Mouse (Mus musculus): ENCODE measurements around the gene Crybg1.
"Not testable (repeated sequence)": the region's sequence is repeated elsewhere in the genome, so short reads cannot be mapped to it uniquely, and the experiment has no call there.

Gene Crybg1

DNA sequence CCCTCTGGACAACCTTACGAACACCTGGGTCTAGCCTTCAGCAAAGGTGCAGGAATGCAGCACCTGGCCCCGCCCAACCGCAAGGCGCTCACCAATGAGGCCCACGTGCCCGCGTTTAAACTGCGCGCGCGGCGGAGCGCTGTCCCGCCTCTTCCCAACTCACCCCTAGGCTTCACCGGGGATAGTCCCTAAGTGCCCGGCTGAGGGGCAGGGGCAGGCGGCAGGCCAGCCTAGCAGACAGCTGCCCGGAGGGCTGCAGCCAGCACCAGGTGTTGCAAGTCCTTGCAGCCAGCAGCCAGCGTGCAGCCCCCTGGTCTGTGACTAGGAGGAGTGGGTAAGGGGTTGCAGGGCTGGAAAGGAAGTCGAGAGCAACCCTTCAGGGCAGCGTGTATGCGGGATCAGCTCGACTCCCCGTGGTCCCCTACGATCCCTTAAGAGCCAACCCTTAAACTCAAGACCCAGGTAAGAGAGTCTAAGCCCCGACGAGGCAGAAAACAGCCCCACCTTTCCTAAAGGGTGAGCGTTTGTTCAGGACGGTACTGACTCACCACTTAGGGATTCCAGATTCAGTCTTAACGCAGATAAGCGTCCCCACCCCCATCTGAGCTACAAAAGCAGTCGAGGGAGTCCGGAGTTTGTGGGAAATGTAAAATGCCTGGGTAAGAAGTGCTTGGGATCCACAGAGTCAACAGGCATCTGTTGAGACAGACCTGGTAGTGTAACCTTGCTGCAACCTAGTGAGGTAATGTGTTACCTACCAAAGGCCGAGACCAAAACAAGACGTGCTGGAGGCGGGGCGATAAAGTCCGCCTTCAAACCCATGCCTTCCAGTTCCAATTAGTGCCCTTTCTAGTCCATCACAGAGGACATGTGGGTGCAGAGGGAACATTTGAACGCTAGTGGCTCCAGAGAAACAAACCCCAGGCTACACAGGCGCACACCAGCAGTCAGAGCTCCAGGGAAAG is 142.7 kb downstream of the Crybg1 start:
- DNase-seq (ENCODE audit: low spot score), result no peak

DNA sequence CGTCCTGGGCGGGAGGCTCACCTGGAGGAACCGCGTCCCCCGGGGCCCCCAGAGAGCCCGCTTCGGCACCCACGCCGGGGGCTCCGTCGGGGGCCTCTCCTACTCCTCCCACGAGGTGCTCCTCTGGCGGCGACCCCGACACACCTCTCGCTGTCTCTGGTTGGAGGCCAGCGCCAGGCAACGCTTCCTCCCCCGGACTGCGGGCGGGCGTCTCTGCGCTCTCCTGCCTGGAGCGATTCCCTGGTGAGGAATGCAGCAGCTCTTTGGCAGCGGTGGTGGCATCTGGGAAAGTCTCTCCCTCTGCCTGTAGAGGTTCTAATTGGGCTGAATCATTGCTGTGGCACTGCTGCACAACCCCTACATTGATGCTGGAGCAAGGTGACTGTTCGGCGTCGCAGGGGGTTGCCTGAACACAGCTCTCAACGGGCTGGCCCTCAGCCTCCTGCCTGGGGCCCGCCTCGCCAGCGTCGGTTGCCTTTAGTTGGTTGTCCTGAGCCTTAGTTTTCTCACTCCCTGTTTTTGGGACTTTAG is 144.4 kb downstream of the Crybg1 start:
- no peak for DNase-seq (ENCODE audit: low spot score)

GRCm38 (mm10) chr10:44003551-44004151 is 145.0 kb downstream of the Crybg1 start:
- no peak for DNase-seq (ENCODE audit: low spot score)

DNA sequence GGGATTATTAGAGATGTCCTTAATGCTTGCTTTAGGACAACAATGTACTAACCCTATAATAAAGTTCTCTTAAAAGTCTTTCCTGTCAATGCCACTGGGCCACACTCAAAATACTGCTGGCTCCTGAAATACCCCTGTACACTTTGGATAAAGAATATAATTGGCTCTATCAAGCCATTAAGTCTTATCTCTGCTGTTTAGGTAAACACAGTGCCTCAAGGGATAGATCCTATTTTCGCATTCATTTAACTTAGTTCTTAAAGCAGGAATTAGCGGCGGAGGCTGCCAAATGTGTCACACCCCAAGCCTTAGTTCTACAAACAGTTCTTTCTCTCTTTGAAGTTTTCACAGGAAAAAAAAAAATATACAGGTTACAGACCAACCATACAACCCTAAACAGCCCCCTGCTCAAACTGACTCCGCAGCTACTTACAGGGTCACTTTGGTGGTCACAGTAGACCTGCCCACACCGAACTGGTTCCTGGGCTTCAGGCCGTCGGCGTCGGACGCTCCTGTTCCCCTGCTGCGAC is 145.6 kb downstream of the Crybg1 start:
- no peak for DNase-seq (ENCODE audit: low spot score)

DNA sequence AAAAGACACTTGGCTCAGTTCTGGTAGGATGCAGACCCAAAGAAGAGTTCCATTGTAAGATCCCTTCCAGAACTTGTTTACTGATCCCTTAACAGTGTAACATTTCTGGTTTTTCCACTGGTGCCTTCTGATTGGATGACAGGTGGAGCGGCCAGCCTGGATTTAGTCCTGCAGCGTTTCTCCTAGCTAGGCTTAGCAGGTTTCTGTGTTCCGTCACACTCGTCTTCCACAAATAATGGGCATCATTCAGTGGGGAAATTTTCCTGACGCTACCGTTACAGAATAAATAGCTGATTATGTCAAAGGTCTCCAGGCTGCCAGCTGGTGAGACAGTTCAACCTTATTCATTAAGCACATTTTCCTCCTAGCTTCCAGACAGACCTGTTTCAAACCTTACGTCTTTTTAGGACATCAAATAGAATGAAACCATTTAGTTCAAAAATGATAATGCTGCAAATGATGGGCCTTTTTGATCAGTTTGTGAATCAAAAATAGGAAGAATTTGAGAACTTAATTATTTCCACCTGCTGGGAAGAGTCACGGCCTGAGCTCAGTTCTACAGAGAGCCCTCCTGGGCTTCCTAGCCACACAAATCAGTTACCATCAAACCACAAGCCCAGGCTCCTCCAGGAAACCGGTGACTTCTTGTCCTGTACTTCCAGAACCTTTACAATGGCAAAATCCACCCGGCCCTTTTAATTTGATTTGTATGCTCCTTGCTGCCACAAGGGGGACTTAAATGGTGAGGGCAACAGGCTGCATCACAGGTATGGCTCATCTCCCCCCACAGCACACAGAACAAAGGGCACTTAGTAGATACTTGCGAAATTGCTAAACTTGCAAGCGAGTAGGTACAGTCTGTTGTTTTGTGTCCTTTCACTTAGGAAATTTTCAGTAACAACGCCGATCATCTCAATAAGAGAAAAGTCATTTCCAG is 146.4 kb downstream of the Crybg1 start:
- DNase-seq (ENCODE audit: low spot score), result no peak

GRCm38 (mm10) chr10:44000156-44000865 is 148.3 kb downstream of the Crybg1 start:
- no peak for DNase-seq (ENCODE audit: low spot score)

DNA sequence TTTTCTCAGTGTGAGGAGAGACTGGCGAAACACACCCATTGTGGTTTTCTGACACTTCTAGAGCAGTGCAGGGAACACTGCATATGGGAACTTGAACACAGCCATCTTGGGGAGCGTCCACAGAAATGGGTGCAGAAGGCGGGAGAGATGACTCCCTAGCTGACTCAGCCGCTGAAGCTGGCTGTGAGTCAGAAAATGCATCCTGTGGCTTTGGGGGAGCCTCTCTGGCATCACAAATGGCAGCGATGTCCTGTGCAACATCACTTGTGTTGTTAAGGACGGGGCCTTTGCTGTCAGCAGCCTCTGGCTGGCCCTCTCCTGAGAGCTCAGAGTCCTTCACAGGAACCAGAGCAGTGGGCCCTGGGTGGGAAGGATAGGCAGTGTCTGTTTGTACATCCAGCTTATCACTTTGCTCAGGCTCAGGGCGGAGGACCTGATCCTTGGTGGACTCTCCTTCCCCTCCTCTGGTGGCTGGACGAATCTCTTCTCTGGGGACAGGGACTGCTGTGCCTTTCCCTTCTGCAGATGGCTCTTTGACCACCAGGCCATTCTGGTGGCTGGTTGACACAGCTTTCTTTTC is 150.1 kb downstream of the Crybg1 start:
- no peak for DNase-seq (ENCODE audit: low spot score)

DNA sequence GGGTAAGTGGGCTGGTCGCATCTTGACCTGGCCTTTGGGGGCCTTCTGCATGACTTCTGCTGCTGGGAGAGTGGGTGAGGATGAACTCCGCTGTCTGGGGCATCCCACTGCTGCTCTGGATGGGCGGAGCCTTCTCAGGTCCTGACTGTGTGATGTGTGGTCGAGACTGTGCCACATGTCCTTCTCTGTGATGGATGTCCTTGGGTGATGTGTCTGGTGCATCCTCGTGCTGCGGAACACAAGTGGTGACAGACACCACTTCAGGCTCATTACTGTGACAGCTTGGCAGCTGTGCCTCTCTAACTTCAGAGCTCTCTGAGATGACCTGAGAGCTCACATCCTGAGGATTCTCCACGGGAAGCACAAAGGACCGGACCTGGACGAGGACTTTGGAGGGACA is 150.6 kb downstream of the Crybg1 start:
- no peak for DNase-seq (ENCODE audit: low spot score)

DNA sequence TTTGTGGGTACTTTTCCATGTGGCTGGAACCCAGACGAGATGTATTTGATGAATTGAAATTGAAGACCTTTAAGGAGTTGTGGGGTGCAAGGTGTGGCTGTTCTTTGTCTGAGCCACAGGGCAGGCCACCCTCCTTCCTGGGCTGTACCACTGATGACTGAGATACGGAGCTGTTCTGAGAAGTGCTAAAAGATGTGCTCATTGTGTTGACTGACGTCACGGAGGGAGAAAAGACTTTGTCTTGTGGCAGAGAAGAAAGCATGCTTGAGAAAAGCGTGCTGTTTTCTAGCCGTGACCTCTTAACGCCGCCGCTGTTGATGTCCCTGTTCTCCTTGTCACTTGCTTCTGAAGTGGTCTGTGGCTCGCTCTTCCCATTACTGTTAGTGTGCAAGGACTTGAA is 151.4 kb downstream of the Crybg1 start:
- no peak for DNase-seq (ENCODE audit: low spot score)

GRCm38 (mm10) chr10:43995858-43996650 is 152.6 kb downstream of the Crybg1 start:
- no peak for DNase-seq (ENCODE audit: low spot score)

DNA sequence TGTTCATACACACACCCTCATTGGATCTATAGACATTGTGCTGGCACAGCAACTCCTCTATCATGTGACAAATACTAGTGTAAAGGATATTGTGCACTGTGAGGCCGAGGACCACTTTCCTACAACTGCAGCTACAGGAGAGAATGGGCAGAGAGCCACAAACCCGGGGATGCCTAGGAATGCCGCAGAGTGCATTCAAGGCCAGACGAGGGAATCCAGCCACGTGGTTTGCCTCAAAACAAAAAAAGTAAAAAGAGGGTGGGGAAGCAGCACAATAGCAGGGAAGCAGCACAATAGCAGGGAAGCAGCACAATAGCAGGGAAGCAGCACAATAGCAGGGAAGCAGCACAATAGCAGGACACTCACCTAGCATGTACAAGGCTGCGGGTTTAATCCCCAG is 155.5 kb downstream of the Crybg1 start:
- no peak for DNase-seq (ENCODE audit: low spot score)

DNA sequence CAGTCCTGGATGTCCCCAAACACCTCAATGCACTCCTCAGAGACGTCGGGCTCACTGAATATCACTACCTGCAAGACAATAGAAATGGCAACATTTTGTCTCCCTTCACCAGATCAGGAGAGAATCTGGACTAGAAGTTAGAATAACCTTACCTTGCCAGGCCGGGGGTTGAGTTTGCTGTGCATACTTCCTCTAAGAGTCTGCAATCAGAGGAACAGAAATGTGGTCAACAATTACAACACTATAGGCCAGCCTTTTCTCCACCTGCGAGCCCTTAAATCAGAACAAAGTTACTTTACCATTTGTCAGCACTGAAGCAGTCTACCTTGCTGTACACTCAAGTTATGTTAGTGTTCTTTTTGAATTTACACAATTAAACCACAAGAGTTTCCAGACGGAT is 156.1 kb downstream of the Crybg1 start:
- DNase-seq (ENCODE audit: low spot score), result no peak

GRCm38 (mm10) chr10:43991268-43991667 is 157.4 kb downstream of the Crybg1 start:
- no peak for DNase-seq (ENCODE audit: low spot score)

DNA sequence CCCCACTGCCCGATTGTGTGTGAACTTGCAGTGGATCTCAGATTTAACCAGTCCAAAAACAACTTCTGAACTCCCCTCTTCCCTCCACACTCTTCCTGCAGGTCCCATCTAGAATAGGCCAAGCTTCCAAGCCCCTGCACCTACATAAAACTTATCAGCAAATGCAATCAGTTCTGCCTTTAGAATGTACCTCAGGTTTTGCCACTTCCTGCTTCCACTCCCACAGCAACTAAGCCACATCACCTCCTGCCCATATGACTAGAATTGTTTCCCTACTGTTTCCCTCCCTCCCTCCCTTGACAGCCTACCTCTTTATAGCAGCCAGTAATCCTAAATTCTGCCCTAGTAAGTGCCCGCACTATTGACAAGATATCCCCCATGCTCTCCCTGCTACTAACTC is 164.8 kb downstream of the Crybg1 start:
- no peak for DNase-seq (ENCODE audit: low spot score)

DNA sequence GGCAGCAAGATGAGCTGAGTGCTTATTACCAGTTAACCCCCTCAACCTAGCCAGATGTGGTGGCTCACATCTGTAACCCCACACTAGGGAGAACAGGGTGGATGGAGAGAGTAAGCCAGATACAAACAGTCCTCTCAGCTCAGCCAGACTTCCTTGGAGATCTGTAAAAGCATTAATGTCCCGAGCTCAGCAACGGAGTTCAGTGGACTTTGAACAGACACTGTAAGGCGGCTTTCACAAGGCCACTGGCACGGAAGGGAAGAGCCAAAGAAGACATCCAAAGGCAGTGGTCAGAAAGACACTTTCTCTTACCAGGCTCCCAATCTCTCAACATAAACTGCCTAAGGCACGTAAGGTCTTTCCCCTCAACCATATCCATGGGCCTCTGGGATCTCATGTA is 165.4 kb downstream of the Crybg1 start:
- no peak for DNase-seq (ENCODE audit: low spot score)

DNA sequence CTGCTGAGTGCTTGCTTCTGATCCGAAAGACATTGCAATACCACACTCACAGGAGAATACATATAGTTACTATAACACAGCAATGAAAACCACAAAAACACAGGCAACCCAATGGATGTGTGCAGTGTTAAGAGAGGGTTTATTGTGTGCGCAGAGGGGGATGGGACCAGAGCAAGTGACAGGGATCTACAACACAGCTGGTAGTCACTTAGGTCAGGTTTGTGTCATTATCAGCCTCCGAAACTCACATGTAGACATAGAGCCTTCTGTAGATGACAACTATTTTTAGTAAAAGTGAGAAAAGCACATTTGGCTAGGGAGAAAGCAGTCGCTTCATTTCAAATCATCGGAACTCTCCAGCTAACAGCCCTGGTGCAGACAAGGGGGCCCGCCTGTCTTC is 166.2 kb downstream of the Crybg1 start:
- DNase-seq (ENCODE audit: low spot score), result no peak

DNA sequence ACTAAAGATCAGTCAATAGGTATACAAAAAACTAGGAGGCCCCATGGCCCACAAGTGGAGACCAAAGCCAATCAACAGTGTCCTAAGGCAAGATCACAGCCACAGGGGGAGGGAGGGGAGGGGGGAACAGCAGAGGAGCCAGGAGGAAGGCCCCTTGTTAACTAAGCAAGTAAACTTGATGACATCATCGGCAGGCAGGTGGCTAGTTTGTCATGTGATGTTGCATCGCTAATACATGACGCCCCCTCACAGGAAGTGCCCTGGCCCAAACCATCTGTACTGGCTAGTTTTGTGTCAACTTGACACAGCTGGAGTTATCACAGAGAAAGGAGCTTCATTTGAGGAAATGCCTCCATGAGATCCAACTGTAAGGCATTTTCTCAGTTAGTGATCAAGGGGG is 167.9 kb downstream of the Crybg1 start:
- not testable (repeated sequence) for DNase-seq (ENCODE audit: low spot score)

GRCm38 (mm10) chr10:43980080-43980479 is 168.6 kb downstream of the Crybg1 start:
- no peak for DNase-seq (ENCODE audit: low spot score)

GRCm38 (mm10) chr10:43977353-43977752 is 171.3 kb downstream of the Crybg1 start:
- no peak for DNase-seq (ENCODE audit: low spot score)

- no peak for DNase-seq (ENCODE audit: low spot score)
Observed at GRCm38 (mm10) chr10:43973244-43973643, 175.4 kb downstream of the Crybg1 start.

Data from MN1 (cell line).